Mouse (Mus musculus): ENCODE data around the gene Hibadh.

DNA sequence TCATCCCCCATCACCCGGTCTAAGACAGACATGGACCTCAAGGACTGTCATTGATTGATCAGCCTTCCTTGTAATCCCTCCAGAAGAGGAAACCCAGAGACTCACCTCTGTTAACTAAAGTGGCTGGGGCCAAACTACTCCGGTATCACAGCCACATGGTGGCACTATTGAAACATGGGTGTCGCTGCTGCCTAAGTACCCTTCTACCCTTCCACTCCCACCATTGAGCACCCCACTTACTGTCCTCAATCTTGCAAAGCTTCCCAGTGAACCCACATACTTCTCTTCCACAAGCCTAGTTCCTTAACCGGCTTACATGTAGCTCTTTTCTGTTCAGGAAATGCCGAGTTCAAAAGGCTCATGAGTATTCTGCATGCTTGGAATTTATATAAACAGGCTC is 22.8 kb upstream of the Hibadh start:
- TF ChIP-seq TAL1 (IDR thresholded peaks at IDR 0.05; ENCODE audit: low read length): no peak
- TF ChIP-seq GATA1 (IDR thresholded peaks at IDR 0.05; ENCODE audit: low read length): no peak
